Mouse (Mus musculus) adipocyte (in vitro differentiated cells): ENCODE measurements around the gene Olfr746.

Experiments
- DNase-seq: peaks from one replicate; pipeline ENCODE4 v3.0.0-alpha.2; 2016; ENCODE audit warnings: low spot score

Olfr746 gene

GRCm38 (mm10) chr14:50646783-50647182 lies at the start of gene Olfr746:
Gene Olfr746, plus strand, starts transcription at chr14:50647083.
- no peak for DNase-seq

- no peak for DNase-seq
Observed at GRCm38 (mm10) chr14:50614579-50614978, 32.3 kb upstream of the Olfr746 start, which contains the start of gene Olfr744. Gene Olfr744, plus strand, starts transcription at chr14:50614879.

GRCm38 (mm10) chr14:50639088-50639487 lies 7.8 kb upstream of the Olfr746 start, which contains the start of gene Olfr745:
Gene Olfr745, plus strand, starts transcription at chr14:50639388.
- no peak for DNase-seq

- DNase-seq = no peak
Observed at GRCm38 (mm10) chr14:50693106-50693505, 46.2 kb downstream of the Olfr746 start, which contains the start of gene Olfr747. Gene Olfr747, minus strand, starts transcription at chr14:50693206.
